Mouse (Mus musculus) Muller cell, postnatal 12 days (primary cell): ENCODE results near the gene Ahdc1.
A peak's percentile ranks its signal among the peaks of the same experiment; 100 is the strongest.
"Not testable (repeated sequence)": the region's sequence is repeated elsewhere in the genome, so short reads cannot be mapped to it uniquely, and the experiment has no call there.

Experiments
- DNase-seq: peaks from one replicate; pipeline ENCODE4 v3.0.0-alpha.2; 2015; ENCODE audit errors: inconsistent ontology term

The Ahdc1 gene

GRCm38 (mm10) chr4:133079416-133080113 lies 68.5 kb downstream of the Ahdc1 start:
- no peak for DNase-seq

- no peak for DNase-seq
Measured at GRCm38 (mm10) chr4:133080862-133081261, 69.8 kb downstream of the Ahdc1 start.

DNA sequence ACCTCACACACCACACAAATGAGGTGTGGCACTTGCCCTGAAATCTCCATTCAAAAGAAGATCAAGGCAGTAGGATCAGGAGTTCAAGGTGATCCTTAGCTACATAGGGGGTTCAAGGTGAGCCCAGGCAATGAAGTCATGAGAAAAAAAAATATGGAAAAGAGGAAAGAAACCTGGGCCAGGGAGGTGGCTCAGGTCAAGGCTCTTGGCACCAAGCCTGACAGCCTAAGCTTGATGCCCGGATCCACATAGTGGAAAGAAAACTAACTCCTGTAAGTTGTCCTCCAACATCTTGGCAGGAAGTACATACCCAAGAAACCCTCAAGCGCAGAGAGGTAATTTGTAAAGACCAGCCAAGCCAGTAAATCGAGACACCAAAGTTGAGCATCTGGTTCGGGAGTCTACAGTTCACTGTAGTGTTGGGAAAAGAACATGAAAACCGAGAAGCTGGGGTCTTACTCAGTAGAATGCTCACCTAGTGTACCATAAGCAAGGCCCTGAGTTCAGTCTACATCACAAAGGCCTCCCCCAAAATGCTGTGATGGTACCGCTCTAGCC lies 71.2 kb downstream of the Ahdc1 start:
- no peak for DNase-seq

GRCm38 (mm10) chr4:133083991-133084861 lies 73.2 kb downstream of the Ahdc1 start:
- DNase-seq: peak; percentile 78

DNA sequence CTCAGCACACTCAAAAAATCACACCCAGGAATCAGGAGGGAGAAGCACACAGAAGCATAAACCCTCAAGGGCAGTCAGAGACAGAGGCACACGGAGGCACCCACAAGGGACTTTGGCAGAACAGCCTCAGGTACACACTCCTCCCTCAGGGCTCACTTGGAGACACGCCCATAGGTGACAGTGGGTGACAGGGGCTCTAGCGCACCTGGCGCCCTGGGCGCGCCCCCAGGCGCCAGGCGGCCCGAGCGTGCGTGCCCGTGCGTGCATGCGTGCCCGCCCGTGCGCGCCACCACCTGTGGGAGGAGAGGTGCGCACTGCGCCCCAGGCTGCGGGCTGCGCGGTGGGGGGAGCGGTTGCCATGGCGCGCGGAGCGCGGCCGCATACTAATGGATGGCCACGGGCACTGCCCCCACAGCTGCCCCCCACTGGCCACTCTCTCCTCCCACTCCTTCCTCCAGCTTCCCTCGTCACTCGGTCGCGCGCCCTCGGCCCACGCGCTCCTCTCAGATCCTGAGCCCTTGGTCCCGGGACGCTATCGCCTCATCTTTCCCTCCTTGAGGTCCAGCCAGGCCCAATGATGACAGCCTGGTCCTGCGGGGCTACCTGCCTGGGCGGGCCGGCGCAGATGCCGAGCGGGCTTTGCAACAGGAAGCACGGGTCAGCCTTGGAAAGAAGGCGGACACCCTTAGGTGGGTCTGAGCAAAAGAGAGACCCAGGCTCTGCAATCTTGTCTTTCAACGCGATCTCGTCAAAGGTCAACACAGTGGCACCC lies 74.1 kb downstream of the Ahdc1 start:
- peak; percentile 68 for DNase-seq

DNA sequence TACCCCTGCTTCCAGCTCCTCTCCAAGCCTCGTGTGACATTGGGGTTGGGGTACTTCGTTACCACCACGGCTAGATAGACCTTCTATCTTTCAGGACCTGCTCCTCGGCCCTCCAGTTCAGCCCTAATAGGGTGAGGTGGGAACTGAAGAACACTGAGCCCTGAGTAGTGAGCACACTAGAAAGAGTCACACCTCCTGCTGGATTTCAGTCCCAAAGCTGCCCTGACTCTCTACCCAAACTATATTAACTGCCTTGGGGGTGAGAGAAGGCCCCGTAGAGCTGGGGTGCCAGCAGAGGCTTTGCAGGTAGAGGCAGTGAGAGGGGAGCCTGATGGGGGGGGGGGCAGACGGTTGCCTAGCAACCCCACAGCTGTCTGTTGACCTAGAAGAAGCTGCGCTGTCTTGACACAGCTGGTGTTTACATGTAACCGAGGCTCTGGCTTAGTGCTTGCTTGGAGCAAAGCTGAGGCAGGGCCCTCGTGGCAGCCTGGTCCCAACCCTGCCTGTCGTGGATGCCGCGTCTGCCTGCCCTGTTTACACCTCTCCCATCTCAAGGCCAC lies 74.8 kb downstream of the Ahdc1 start:
- no peak for DNase-seq

GRCm38 (mm10) chr4:133087177-133087714 lies 76.2 kb downstream of the Ahdc1 start:
- no peak for DNase-seq

- DNase-seq: no peak
Measured at GRCm38 (mm10) chr4:133087835-133088234, 76.8 kb downstream of the Ahdc1 start.

DNA sequence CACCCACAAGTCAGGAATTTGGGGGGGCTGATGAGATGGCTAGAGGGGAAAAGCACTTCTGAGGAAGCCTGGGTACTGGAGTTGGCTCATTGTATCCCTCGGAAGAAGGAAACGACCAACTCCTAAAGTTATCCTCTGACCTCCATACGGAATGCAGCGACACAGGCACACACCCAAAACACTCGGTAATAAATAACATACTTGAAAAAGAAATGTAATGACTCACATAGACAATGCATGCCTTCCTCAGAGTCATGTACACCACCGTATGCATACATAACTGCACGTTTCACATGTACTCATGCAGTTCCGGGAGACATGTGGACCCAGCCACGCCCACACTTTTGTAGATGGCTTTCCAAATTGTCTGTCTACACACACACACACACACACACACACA lies 78.3 kb downstream of the Ahdc1 start:
- DNase-seq: no peak

- DNase-seq: no peak
Measured at GRCm38 (mm10) chr4:133089802-133090201, 78.7 kb downstream of the Ahdc1 start.

GRCm38 (mm10) chr4:133090276-133090719 lies 79.2 kb downstream of the Ahdc1 start:
- no peak for DNase-seq

GRCm38 (mm10) chr4:133090720-133091458 lies 79.8 kb downstream of the Ahdc1 start:
- DNase-seq: peak; percentile 55

GRCm38 (mm10) chr4:133091459-133091785 lies 80.4 kb downstream of the Ahdc1 start:
- DNase-seq: no peak

DNA sequence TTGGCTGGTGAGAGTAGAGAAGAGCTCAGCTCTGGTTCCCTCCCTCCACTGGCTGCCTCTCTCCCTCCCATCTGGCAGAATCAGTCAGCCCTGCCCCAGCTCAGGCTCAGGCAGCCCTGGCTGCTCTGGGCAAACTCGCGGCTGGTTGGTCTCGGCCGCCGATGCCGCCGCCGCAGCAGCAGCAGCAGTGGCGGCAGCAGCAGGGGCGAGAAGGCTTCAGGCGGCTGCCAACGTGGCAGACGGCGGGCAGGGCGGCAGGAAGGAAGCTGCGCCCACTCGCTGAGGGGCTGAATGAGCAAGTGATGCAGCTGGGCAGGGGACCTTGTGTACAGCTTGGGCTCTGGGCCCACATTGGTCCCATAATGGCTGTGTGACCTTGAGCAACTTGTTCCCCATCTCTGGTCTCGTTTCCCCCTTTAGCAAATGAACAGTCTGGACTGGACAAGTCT lies 81.4 kb downstream of the Ahdc1 start:
- DNase-seq: peak; percentile 80

GRCm38 (mm10) chr4:133093056-133093455 lies 82.0 kb downstream of the Ahdc1 start:
- no peak for DNase-seq

GRCm38 (mm10) chr4:133093481-133094033 lies 82.5 kb downstream of the Ahdc1 start:
- no peak for DNase-seq

- DNase-seq: no peak
Measured at GRCm38 (mm10) chr4:133094255-133094654, 83.2 kb downstream of the Ahdc1 start.

DNA sequence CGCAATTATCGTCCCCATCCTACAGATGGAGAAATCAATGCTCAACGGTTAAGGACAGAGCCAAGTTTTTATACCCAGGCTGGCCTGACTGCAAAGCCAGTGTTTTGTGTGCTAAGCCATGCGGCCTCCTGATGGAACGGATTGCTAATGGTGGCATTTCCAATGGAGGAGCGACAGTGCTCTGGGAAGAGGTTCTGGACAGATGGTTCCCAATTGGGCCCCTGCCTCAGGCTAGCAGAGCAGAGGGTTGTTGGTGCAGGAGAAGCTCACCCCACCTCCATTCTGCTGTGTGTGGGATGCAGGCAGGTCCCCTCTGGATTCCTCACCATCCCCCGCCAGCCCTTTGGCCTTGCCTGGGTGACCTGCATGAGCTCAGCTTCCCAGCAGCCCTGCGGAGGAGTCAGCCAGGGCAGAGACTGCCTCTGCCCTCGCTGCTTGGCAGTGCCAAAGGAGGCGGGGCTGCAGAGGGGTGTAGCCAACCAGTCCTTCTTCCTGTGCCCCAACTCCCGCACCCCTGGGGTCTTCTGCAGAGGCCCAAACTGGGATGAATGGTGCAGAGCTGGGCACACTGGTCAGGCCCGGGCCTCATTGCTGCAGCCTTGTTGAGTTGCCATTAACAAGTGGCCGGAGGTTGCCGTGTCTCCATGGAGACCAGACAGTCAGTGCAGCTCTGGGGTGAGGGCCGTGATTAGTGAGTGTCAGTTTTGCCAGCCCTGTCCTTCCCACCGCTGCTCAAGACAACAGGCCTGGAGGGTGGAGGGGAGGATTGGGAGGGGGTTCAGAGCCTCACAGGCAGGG lies 84.1 kb downstream of the Ahdc1 start:
- peak; percentile 81 for DNase-seq

DNA sequence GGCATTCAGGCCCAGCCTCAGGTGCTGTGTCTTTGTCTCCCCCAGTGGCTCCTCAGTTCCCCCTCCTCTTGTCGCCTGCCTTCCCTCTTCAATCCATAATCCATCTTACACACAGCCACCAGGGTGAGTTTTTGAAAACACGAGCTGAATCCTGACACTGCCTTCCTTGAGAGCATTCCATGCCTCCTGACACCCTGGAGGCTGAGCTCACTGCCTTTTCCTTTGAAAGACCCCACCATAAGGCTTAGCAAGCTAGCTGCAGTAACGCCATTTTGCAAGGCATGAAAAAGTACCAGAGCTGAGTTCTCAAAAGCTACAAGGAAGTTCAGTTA lies 84.6 kb downstream of the Ahdc1 start:
- not testable (repeated sequence) for DNase-seq

DNA sequence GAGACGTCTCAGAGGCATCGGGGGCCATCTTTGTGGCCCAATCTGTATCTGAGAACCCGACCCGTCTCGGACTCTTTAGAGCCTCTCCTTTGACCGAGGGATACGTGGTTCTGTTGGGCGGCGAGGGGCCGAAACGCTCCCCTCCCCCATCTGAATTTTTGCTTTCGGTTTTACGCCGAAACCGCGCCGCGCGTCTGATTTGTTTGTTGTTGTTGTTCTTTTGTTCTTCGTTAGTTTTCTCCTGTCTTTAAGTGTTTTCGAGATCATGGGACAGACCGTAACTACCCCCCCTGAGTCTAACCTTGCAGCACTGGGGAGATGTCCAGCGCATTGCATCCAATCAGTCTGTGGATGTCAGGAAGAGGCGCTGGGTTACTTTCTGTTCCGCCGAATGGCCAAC lies 85.6 kb downstream of the Ahdc1 start:
- DNase-seq: not testable (repeated sequence)
